Mouse (Mus musculus): Measurements from ENCODE around the gene Pdpk1. TPM values are rescaled to one million over a fixed set of nuclear protein-coding genes. Genes with fewer than 3 reads are reported as not detected.

The Pdpk1 gene
- polyA plus RNA-seq, 1 experiment from 2014 or later = 26.4 TPM

DNA sequence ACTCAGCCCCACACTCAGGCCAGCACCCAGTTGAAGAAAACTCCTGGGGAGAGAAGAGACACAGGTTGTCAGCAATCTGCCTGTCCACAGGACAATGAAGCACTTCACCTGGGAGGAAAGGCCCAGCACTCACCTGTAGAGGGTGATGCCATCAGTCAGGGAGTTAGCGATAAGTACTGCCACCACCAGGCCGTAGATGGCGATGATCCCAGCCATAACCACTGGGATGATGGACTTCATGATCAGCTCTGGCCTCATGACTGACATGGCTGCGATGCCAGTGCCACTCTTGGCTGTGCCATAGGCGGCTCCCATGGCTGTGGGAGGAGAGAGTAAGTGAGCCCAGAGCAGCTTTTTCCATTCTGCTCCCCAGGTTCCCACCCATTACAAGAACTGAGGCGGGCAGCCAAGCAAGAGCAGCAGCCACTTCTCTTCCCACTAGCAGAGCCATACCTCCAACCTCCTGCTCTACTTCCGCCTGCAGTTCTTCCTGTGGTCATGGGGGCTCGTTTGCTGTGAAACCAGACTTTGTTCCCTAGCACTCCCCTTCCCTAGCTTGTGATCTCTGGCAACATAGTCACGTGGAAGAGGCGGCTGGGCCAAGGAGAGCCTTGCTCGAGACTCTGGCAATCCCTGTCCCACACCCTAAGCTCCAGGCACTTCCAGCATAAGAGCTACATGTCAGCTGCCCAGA lies 14.0 kb upstream of the Pdpk1 start:
- H3K4me3 ChIP-seq (ENCODE audit: low read depth, low read length) = no peak overlapping the region
- H3K27me3 ChIP-seq (replicated peaks; ENCODE audit: insufficient read depth, low read length) = no peaks in the 10 kb centered on the region
- H3K36me3 ChIP-seq (ENCODE audit: insufficient read depth, low read length) = no peaks in the 10 kb centered on the region
- DNase-seq (ENCODE audit: low spot score) (peak; percentile 46), ATAC-seq (no peak)
- no peak overlapping the region for H3K9ac ChIP-seq (replicated peaks; ENCODE audit: low read depth)
- no peak overlapping the region for H3K4me2 ChIP-seq (replicated peaks; ENCODE audit: low read depth, low read length)
- WGBS = 77% methylated on average over 9 of the region's 11 CpGs
- no peaks in the 10 kb centered on the region for H3K9me3 ChIP-seq (ENCODE audit: low read length)
- peaks cover 17% of the 10 kb centered on the region; the same call in 1 of the 2 replicates for H3K4me1 ChIP-seq (ENCODE audit: insufficient read depth, low read depth, low read length)
- H3K27ac ChIP-seq (ENCODE audit: low read length) = no peak overlapping the region
- TF ChIP-seq EP300 (IDR thresholded peaks at IDR 0.05) (no peak), CTCF (IDR thresholded peaks at IDR 0.05) (peak; percentile 31)

DNA sequence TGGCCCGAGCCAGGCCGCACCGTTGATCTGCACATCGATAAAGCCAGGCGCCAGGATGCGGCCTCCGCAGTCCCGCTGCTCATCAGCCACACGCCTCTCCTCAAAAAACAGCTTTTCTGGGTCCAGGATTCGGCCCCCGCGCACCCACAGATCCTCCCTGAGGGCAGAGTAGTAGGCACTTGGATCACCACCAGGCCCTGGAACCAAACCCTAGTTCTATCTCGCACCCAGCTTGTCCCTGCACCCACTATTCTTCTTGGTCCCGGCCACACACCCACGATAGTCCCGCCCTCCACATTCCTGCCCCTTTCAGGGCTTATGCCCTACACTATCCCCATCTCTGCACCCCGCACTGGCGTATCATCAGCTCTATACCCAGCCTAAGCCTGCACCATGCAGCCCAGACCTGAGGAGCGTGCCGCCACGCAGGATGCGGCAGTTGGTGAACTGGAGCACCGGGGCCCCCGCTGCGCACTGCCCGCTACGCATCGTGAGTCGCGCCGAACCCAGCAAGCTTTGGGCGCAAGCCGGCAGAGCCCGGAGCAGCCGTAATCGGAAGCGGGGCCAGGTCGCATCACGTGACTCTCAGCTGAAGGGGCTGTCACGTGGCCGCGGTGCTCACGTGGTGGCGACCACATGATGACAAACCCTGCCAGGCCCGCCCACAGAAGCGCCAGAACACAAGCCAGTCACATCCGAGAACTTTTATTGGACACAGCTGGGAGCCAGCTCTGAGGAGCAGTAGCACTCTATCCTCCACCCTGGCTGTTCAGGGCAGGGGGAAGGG lies 12.6 kb upstream of the Pdpk1 start, which contains the start of gene Amdhd2:
TSS of gene Amdhd2 (minus strand) at position 591 of the 787 bp plus-strand sequence.
- H3K4me3 ChIP-seq (ENCODE audit: low read depth, low read length) = peak within 1 kb of the TSS; percentile 62
- DNase-seq (ENCODE audit: low spot score) = peak; percentile 97
- TF ChIP-seq CTCF (IDR thresholded peaks at IDR 0.05) (no peak), EP300 (IDR thresholded peaks at IDR 0.05) (no peak)
- H3K4me2 ChIP-seq (replicated peaks; ENCODE audit: low read depth, low read length) = peak within 1 kb of the TSS; percentile 88
- peak within 1 kb of the TSS; percentile 79 for H3K27ac ChIP-seq (ENCODE audit: low read length)
- peak within 1 kb of the TSS; percentile 58 for H3K9ac ChIP-seq (replicated peaks; ENCODE audit: low read depth)
- no peaks in the 10 kb centered on the region for H3K9me3 ChIP-seq (ENCODE audit: low read length)
- H3K36me3 ChIP-seq (ENCODE audit: insufficient read depth, low read length) = no peaks in the 10 kb centered on the region
- peaks cover 17% of the 10 kb centered on the region; the same call in 1 of the 2 replicates for H3K4me1 ChIP-seq (ENCODE audit: insufficient read depth, low read depth, low read length)
- under 1% methylated on average over 47 of the region's 47 CpGs for WGBS
- ATAC-seq = peak; percentile 91
- no peaks in the 10 kb centered on the region for H3K27me3 ChIP-seq (replicated peaks; ENCODE audit: insufficient read depth, low read length)

DNA sequence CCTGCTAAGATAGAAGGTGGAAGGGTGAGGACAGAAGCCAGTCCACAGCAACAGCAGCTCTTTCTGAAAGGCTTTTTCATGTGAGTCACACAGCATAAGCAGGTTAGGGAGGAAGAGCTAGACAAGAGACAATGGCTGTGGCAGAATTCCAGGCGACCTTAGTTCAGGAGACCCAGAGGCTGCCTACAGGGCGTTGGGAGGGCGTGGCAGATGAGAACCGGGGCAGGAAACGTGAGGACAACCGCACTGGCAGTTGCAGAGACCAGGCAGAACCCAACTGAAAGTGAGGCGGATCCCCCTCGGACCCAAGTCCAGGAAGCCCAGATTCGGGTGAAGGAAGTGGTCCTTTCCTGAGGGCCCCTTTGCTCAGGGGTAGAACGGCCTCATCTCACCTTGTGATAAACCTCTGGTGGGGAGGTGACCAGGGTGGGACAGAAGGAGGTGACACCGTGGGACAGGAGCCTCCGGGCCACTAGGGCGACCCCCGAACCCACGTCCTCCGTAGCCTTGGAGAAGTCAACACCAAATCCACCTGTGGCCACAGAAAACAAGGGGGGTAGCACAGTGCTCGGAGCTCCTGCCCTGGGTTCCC lies 12.0 kb upstream of the Pdpk1 start:
- H3K36me3 ChIP-seq (ENCODE audit: insufficient read depth, low read length) = no peaks in the 10 kb centered on the region
- 14% methylated on average over 17 of the region's 17 CpGs for WGBS
- TF ChIP-seq EP300 (IDR thresholded peaks at IDR 0.05) = no peak
- TF ChIP-seq CTCF (IDR thresholded peaks at IDR 0.05) = no peak
- H3K4me1 ChIP-seq (ENCODE audit: insufficient read depth, low read depth, low read length) = peaks cover 11% of the 10 kb centered on the region; the same call in 1 of the 2 replicates
- H3K9me3 ChIP-seq (ENCODE audit: low read length) = no peaks in the 10 kb centered on the region
- DNase-seq (ENCODE audit: low spot score) (peak; percentile 70), ATAC-seq (no peak)
- H3K27me3 ChIP-seq (replicated peaks; ENCODE audit: insufficient read depth, low read length) = no peaks in the 10 kb centered on the region
- H3K4me2 ChIP-seq (replicated peaks; ENCODE audit: low read depth, low read length) = peak overlapping the region; percentile 88
- H3K4me3 ChIP-seq (ENCODE audit: low read depth, low read length) = peak overlapping the region; percentile 62
- peak overlapping the region; percentile 79 for H3K27ac ChIP-seq (ENCODE audit: low read length)
- H3K9ac ChIP-seq (replicated peaks; ENCODE audit: low read depth) = peak overlapping the region; percentile 58

DNA sequence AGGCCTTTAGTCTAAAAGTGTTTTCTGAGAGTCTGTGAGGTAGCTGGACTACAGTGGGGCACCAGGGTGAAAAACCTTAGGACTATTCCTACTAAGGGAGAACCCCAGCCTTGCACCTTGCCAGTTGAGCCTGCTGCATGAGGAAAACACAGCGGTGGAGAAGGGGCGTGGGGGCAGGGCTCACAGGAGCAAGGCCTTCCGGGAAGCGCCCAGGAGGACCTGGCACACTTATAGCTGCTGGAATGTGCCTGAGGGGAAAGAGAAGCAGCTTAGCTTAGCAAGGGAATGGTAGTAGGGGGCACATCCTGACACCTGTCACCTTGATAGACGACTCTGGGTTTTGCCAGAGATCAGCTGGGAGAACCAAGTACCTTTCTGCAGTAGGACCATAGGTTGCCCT lies 10.7 kb upstream of the Pdpk1 start:
- 0 out of 2 replicates have a peak overlapping the region, but pooled peaks have one; percentile 8 for H3K9ac ChIP-seq (replicated peaks; ENCODE audit: low read depth)
- TF ChIP-seq CTCF (IDR thresholded peaks at IDR 0.05) = no peak
- no peak for TF ChIP-seq EP300 (IDR thresholded peaks at IDR 0.05)
- H3K4me3 ChIP-seq (ENCODE audit: low read depth, low read length) = no peak overlapping the region
- peaks cover 11% of the 10 kb centered on the region; the same call in 1 of the 2 replicates for H3K4me1 ChIP-seq (ENCODE audit: insufficient read depth, low read depth, low read length)
- no peaks in the 10 kb centered on the region for H3K36me3 ChIP-seq (ENCODE audit: insufficient read depth, low read length)
- DNase-seq (ENCODE audit: low spot score) (peak; percentile 49), ATAC-seq (no peak)
- H3K27me3 ChIP-seq (replicated peaks; ENCODE audit: insufficient read depth, low read length) = no peaks in the 10 kb centered on the region
- no peaks in the 10 kb centered on the region for H3K9me3 ChIP-seq (ENCODE audit: low read length)
- H3K4me2 ChIP-seq (replicated peaks; ENCODE audit: low read depth, low read length) = no peak overlapping the region
- 75% methylated on average over 5 of the region's 5 CpGs for WGBS
- H3K27ac ChIP-seq (ENCODE audit: low read length) = no peak overlapping the region; the same call in 1 of the 2 replicates

DNA sequence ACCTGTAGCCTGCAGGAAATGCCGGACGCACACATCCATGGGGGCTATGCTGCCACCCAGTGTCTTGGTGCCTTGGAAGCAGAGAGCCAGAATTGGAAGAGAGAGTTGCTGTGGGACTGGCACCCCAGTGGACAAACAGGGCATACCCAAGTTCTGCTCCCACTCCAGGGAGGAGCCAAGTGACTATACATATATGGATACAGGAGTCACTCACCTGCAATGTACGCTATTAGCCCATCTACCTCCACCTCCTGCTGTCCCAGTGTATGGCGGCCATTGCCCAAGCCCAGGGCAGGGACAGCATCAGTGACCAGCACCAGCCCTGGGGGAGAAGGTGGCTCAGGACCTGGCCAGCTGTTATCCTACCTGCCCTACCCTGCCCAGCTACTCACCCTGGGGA lies 6.8 kb upstream of the Pdpk1 start:
- no peak overlapping the region for H3K4me3 ChIP-seq (ENCODE audit: low read depth, low read length)
- no peak for ATAC-seq
- peaks cover 8% of the 10 kb centered on the region; the same call in 1 of the 2 replicates for H3K4me1 ChIP-seq (ENCODE audit: insufficient read depth, low read depth, low read length)
- WGBS = 98% methylated on average over 4 of the region's 4 CpGs
- no peaks in the 10 kb centered on the region for H3K27me3 ChIP-seq (replicated peaks; ENCODE audit: insufficient read depth, low read length)
- no peak overlapping the region for H3K9ac ChIP-seq (replicated peaks; ENCODE audit: low read depth)
- no peaks in the 10 kb centered on the region for H3K36me3 ChIP-seq (ENCODE audit: insufficient read depth, low read length)
- H3K4me2 ChIP-seq (replicated peaks; ENCODE audit: low read depth, low read length) = no peak overlapping the region
- no peak overlapping the region for H3K27ac ChIP-seq (ENCODE audit: low read length)
- DNase-seq (ENCODE audit: low spot score) = no peak
- TF ChIP-seq CTCF (IDR thresholded peaks at IDR 0.05) (no peak), EP300 (IDR thresholded peaks at IDR 0.05) (no peak)
- no peaks in the 10 kb centered on the region for H3K9me3 ChIP-seq (ENCODE audit: low read length)

DNA sequence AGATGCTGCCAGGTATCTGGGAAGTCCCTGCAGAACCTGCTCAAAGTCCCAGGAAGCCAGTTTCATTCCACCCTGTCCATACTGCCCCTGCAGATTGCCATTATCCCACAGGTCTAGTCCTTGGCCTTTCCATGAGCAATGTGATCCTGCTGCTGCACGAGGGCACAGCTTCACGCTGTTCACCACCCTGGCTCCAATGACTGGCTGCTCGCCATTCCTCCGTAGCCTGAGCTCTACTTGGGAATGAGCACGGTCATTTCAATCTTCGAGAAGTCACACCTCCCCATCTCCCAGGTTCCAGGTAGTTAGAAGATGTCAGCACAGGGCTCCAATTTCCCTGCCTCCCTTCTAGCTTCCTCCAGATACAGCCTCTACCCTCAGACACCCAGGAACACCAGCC lies 6.4 kb upstream of the Pdpk1 start:
- Histone ChIP-seq H3K36me3 (ENCODE audit: insufficient read depth, low read length) (no peaks in the 10 kb centered on the region), H3K9ac (replicated peaks; ENCODE audit: low read depth) (no peak overlapping the region), H3K4me3 (ENCODE audit: low read depth, low read length) (no peak overlapping the region), H3K27ac (ENCODE audit: low read length) (no peak overlapping the region), H3K27me3 (replicated peaks; ENCODE audit: insufficient read depth, low read length) (no peaks in the 10 kb centered on the region), H3K9me3 (ENCODE audit: low read length) (no peaks in the 10 kb centered on the region), H3K4me2 (replicated peaks; ENCODE audit: low read depth, low read length) (no peak overlapping the region), H3K4me1 (ENCODE audit: insufficient read depth, low read depth, low read length) (peaks cover 8% of the 10 kb centered on the region; the same call in 1 of the 2 replicates)
- 91% methylated on average over 6 of the region's 6 CpGs for WGBS
- no peak for TF ChIP-seq CTCF (IDR thresholded peaks at IDR 0.05)
- TF ChIP-seq EP300 (IDR thresholded peaks at IDR 0.05) = no peak
- DNase-seq (ENCODE audit: low spot score) = no peak
- ATAC-seq = no peak
